ENCODE assay signal across 8 mouse cellular contexts in the genomic region with DNA sequence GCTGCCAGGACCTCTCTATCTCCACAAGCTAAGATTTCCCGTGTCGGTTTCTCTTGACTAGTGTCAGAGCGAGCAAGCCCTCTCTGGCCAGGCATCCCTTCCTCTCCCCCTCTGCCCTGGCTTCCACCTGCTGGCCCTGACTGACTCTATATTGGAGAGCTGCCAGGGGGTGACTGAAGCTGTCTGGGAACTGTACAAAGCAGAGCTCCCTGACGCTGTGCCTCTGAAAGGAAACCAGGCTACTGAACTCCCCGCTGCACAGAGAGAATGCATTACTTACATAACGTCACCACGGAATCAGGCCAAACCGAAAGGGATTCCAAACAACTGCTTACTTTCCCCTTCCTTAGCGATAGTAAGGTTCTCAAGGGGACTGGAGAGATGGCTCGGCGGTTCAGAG.
DNase-seq lines count a peak whose midpoint lies in the region; ATAC-seq and TF ChIP-seq lines count a peak whose summit lies in the region.

No protein-coding gene starts in this region.

- peak overlapping the region; percentile 47; the same call in 1 of the 2 replicates for H3K27ac ChIP-seq in intestine, embryonic 16.5 days (ENCODE audit: low read length)
- H3K27ac ChIP-seq in limb, embryonic 14.5 days (replicated peaks; ENCODE audit: low read depth, low read length) = no peak overlapping the region
- H3K27ac ChIP-seq in olfactory bulb, adult 2 months (ENCODE audit: insufficient read depth, low read depth, low read length) = peak overlapping the region; percentile 74

- 42% methylated on average over 11 of the region's 11 CpGs for WGBS in intestine, embryonic 16.5 days
- 57% methylated on average over 11 of the region's 11 CpGs for WGBS in limb, embryonic 14.5 days
- 17% methylated on average over 11 of the region's 11 CpGs for WGBS in olfactory bulb, adult 2 months

- peak; percentile 66 for ATAC-seq in intestine, embryonic 16.5 days
- peak; percentile 62 for ATAC-seq in limb, embryonic 14.5 days (ENCODE audit: low FRiP score, low read depth)

- H3K4me1 ChIP-seq in intestine, embryonic 16.5 days (ENCODE audit: control insufficient read depth, insufficient read depth, low read length) = peaks cover 2% of the 10 kb centered on the region; the same call in 1 of the 2 replicates
- H3K4me1 ChIP-seq in limb, embryonic 14.5 days (ENCODE audit: control insufficient read depth, insufficient read depth, low read length) = 0 out of 2 replicates have a peak, but pooled peaks cover 5% of the 10 kb centered on the region
- H3K4me1 ChIP-seq in olfactory bulb, adult 2 months (ENCODE audit: control insufficient read depth, insufficient read depth, low read length) = peaks cover 32% of the 10 kb centered on the region

- H3K36me3 ChIP-seq in intestine, embryonic 16.5 days (ENCODE audit: control insufficient read depth, insufficient read depth, low read length) = no peaks in the 10 kb centered on the region
- H3K36me3 ChIP-seq in limb, embryonic 14.5 days (ENCODE audit: control insufficient read depth, insufficient read depth, low read length) = 0 out of 2 replicates have a peak, but pooled peaks cover under 1% of the 10 kb centered on the region

- TF ChIP-seq POLR2A in limb, embryonic 14.5 days (IDR thresholded peaks at IDR 0.05; ENCODE audit: borderline replicate concordance, extremely low read depth, insufficient read depth, insufficient read length) = no peak
- no peak for TF ChIP-seq POLR2A in olfactory bulb, adult 2 months (IDR thresholded peaks at IDR 0.05; ENCODE audit: insufficient read depth, low read depth, low read length)

- 0 out of 2 replicates have a peak overlapping the region, but pooled peaks have one; percentile 13 for H3K4me2 ChIP-seq in intestine, embryonic 16.5 days (ENCODE audit: low read depth, low read length)
- H3K4me2 ChIP-seq in limb, embryonic 14.5 days (replicated peaks; ENCODE audit: low read depth, low read length, severe bottlenecking) = no peak overlapping the region

- peak; percentile 16 to 47 for DNase-seq in thymus, adult 18-20 months
- DNase-seq in thymus, postnatal 4 days = no peak
- DNase-seq in cerebellum, postnatal 36 days = peak; percentile 25 to 36
- DNase-seq in heart, adult 8-10 months (ENCODE audit: low spot score) = peak; percentile 69
- DNase-seq in limb, embryonic 14.5 days (ENCODE audit: low spot score) = peak; percentile 55
- DNase-seq in embryo, embryonic 9.5 days (ENCODE audit: extremely low spot score) = no peak

- H3K9ac ChIP-seq in intestine, embryonic 16.5 days (ENCODE audit: low read depth, low read length) = no peak overlapping the region
- no peak overlapping the region for H3K9ac ChIP-seq in limb, embryonic 14.5 days (ENCODE audit: low read depth, low read length, severe bottlenecking)

- TF ChIP-seq CTCF in olfactory bulb, adult 2 months (IDR thresholded peaks at IDR 0.05; ENCODE audit: insufficient read depth, low read depth, low read length) = no peak

- 0 out of 2 replicates have a peak, but pooled peaks cover 8% of the 10 kb centered on the region for H3K9me3 ChIP-seq in intestine, embryonic 16.5 days (ENCODE audit: control insufficient read depth, low read length)
- H3K9me3 ChIP-seq in limb, embryonic 14.5 days (ENCODE audit: control insufficient read depth, low read length) = peaks cover 9% of the 10 kb centered on the region

- H3K27me3 ChIP-seq in intestine, embryonic 16.5 days (replicated peaks; ENCODE audit: control insufficient read depth, insufficient read depth, low read length) = no peaks in the 10 kb centered on the region
- H3K27me3 ChIP-seq in limb, embryonic 14.5 days (ENCODE audit: control insufficient read depth, insufficient read depth, low read length) = no peaks in the 10 kb centered on the region

- H3K4me3 ChIP-seq in intestine, embryonic 16.5 days (ENCODE audit: low read length) = no peak overlapping the region
- no peak overlapping the region for H3K4me3 ChIP-seq in limb, embryonic 14.5 days (replicated peaks; ENCODE audit: low read length)
- H3K4me3 ChIP-seq in olfactory bulb, adult 2 months (ENCODE audit: insufficient read depth, low read depth, low read length) = no peak overlapping the region

Comparison
In these comparisons a context has a peak if more than half of its experiments do, and no peak if none do; other contexts are left out.
1. DNase-seq: peak in thymus, adult 18-20 months (2 of 2), cerebellum, postnatal 36 days (2 of 2), heart, adult 8-10 months (single experiment) and limb, embryonic 14.5 days (single experiment); none in thymus, postnatal 4 days (single experiment) and embryo, embryonic 9.5 days (single experiment).